Mouse (Mus musculus): ENCODE measurements around the gene Cyb561d1. TPM values are rescaled to one million over a fixed set of nuclear protein-coding genes. Genes with fewer than 3 reads are reported as not detected.

The Cyb561d1 gene
- total RNA-seq, 4 experiments from 2014 or later = 3.0 to 3.8 (median 3.4) TPM

DNA sequence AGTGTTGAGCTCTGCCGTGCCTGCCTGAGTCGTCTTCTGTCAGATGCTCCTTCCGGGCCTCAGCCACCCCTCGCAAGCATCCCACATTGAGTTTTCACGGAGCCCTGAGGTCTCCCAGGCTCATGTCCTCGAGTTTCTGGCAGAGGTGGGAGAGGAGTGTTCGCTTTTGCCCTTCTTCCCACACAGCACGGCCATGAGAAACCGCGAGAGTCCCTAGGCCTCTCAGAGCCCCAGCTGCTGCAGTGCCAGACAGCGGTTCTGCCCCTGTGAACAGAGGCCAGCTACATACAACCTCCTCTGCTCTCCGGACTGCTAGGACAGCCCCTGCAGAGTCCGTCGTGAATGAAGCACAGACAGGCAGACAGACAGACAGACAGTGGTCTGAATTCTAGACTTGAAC is 33.5 kb downstream of the Cyb561d1 start:
- peak in 1 of 2 experiments; percentile 48 for DNase-seq (ENCODE audit: low spot score in 2 of 2)

GRCm38 (mm10) chr3:108166486-108167211 is 34.4 kb downstream of the Cyb561d1 start:
- DNase-seq (ENCODE audit: low spot score in 2 of 2) = peak; percentile 76 to 86

GRCm38 (mm10) chr3:108165532-108166315 is 35.3 kb downstream of the Cyb561d1 start:
- DNase-seq (ENCODE audit: low spot score in 2 of 2) = peak; percentile 37 to 49

GRCm38 (mm10) chr3:108164807-108165206 is 36.2 kb downstream of the Cyb561d1 start:
- peak; percentile 69 to 77 for DNase-seq (ENCODE audit: low spot score in 2 of 2)

DNA sequence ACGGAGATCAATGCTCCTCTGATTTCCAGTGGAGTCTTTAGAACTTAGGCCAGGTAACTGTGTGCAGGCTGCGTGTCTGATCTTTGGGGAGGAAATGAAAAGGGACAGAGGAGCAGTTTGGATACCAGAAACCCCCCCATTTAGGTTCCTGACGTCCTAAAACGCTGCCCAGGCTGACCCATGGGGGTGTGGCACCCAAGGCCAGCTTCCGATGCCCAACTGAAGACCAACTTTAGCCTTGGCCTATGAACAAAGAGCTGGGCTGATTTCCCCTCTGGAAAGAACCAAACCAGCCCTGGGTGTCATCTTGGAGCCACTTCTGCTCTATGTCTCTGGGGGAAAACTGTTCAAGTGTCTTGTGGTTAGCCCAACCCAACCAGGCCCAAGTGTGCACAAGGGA is 36.9 kb downstream of the Cyb561d1 start:
- no peak for DNase-seq (ENCODE audit: low spot score in 2 of 2)

- DNase-seq (ENCODE audit: low spot score in 2 of 2) = peak in 1 of 2 experiments; percentile 44
Measured at GRCm38 (mm10) chr3:108158383-108159037, 42.5 kb downstream of the Cyb561d1 start.

- DNase-seq (ENCODE audit: low spot score in 2 of 2) = no peak
Measured at GRCm38 (mm10) chr3:108154656-108155055, 46.4 kb downstream of the Cyb561d1 start, which contains the start of gene Gpr61. Gpr61 (minus strand) TSS chr3:108154882.

DNA sequence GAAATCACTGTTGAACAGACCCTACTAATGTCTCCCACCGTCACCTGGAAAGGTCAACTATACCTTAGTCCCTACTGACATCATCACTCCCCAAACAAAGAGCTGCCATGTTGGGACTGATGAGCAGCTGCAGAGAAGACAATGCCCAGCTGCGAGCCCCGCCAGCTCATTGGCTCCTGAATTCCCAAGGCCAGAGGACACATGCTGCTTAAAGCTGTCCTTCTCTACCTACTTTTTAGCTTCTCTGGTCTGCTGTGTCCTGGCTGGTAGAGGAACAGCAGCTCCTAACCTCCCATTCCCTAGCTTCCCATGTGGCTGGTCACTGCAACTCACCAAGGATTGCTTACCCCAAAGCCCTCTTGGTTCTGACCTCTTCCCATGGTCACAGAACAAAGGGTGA is 48.7 kb downstream of the Cyb561d1 start:
- no peak for DNase-seq (ENCODE audit: low spot score in 2 of 2)

GRCm38 (mm10) chr3:108147386-108148235 is 53.4 kb downstream of the Cyb561d1 start:
- peak; percentile 81 to 84 for DNase-seq (ENCODE audit: low spot score in 2 of 2)

DNA sequence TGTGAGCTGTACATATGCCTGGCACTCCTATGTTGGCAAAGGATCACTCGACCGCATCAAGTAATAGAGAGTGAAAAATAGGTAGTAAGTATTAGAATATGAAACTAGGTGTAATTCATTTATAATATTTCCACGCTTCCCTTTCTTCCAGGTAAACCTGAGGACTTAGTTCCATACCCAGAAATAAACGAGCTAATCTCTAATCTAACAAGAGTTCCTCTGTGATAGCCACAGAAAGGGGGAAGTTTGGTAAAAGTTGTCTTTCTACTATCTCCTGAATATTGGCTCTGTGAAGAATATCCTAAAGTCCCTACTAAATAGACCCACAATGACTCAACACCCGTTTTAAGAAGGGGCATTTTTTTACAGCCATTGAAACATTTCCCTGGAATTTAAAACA is 54.3 kb downstream of the Cyb561d1 start:
- DNase-seq (ENCODE audit: low spot score in 2 of 2) = no peak

Other genes starting within 250 kb of the Cyb561d1 start
- not detected for gene Gstm3, start 231.9 kb downstream of the Cyb561d1 start, total RNA-seq (2022)
- 100 to 1,000 TPM in 2 of 4 experiments, 10 to 100 TPM in 2; 78.6 to 144 (median 111) TPM for gene Gstm2, start 214.8 kb downstream of the Cyb561d1 start, total RNA-seq (2022)
- gene Gstm1, start 183.2 kb downstream of the Cyb561d1 start, total RNA-seq (2022) = 100 to 1,000 TPM; 166 to 199 (median 185) TPM
- gene Gstm4, start 156.3 kb downstream of the Cyb561d1 start, total RNA-seq (2022) = 10 to 100 TPM; 11.7 to 18.7 (median 14.1) TPM
- gene Ampd2, start 114.6 kb downstream of the Cyb561d1 start, total RNA-seq (2022) = 1 to 10 TPM; 3.1 to 4.4 (median 3.6) TPM
- 1 to 10 TPM in 1 of 4 experiments, under 1 TPM in 3; 0.62 to 1.1 (median 0.82) TPM for gene Gnat2, start 108.4 kb downstream of the Cyb561d1 start, total RNA-seq (2022)
- gene Gnai3, start 55.1 kb downstream of the Cyb561d1 start, total RNA-seq (2022) = 10 to 100 TPM in 3 of 4 experiments, 1 to 10 TPM in 1; 7.7 to 11.5 (median 10.5) TPM
- not detected for gene Gpr61, start 46.3 kb downstream of the Cyb561d1 start, total RNA-seq (2022)
- gene Amigo1, start 14.9 kb downstream of the Cyb561d1 start, total RNA-seq (2022) = 10 to 100 TPM; 30.3 to 36.5 (median 32.6) TPM
- 1 to 10 TPM; 5.9 to 7.4 (median 6.6) TPM for gene Atxn7l2, start 9.7 kb upstream of the Cyb561d1 start, total RNA-seq (2022)
- 100 to 1,000 TPM; 240 to 296 (median 244) TPM for gene Sypl2, start 25.4 kb upstream of the Cyb561d1 start, total RNA-seq (2022)
- gene Psma5, start 55.7 kb upstream of the Cyb561d1 start, total RNA-seq (2022) = 10 to 100 TPM; 57.8 to 63.3 (median 60.8) TPM
- gene Sort1, start 82.9 kb upstream of the Cyb561d1 start, total RNA-seq (2022) = 10 to 100 TPM; 50.2 to 56.6 (median 53.5) TPM
- not detected for gene Mybphl, start 163.7 kb upstream of the Cyb561d1 start, total RNA-seq (2022)
- gene Psrc1, start 182.6 kb upstream of the Cyb561d1 start, total RNA-seq (2022) = not detected
- 10 to 100 TPM in 2 of 4 experiments, 1 to 10 TPM in 2; 8.9 to 12.5 (median 9.6) TPM for gene Celsr2, start 214.3 kb upstream of the Cyb561d1 start, total RNA-seq (2022)
- gene Sars, start 244.0 kb upstream of the Cyb561d1 start, total RNA-seq (2022) = 100 to 1,000 TPM; 106 to 124 (median 111) TPM